Mouse (Mus musculus) ES-E14 (cell line): ENCODE measurements around the gene Sned1.

Experiments
- CHD2 ChIP-seq: IDR thresholded peaks from 2 replicates; pipeline ENCODE4 v1.6.1; 2014; ENCODE audit warnings: mild to moderate bottlenecking, low read depth, low read length, inconsistent platforms
- HCFC1 ChIP-seq: IDR thresholded peaks from 2 replicates; pipeline ENCODE4 v1.6.1; 2012; ENCODE audit warnings: low read length, inconsistent platforms, borderline replicate concordance; ENCODE audit not compliant: insufficient read depth
- MAFK ChIP-seq: IDR thresholded peaks from 2 replicates; pipeline ENCODE4 v1.6.1; 2014; ENCODE audit warnings: mild to moderate bottlenecking, low read depth, low read length, inconsistent platforms; ENCODE audit not compliant: insufficient read depth
- ZC3H11A ChIP-seq: IDR thresholded peaks from 2 replicates; pipeline ENCODE4 v1.6.1; 2012; ENCODE audit warnings: low read depth, mild to moderate bottlenecking, inconsistent platforms, low read length, borderline replicate concordance

GRCm38 (mm10) chr1:93334621-93335020, 99.0 kb downstream of the Sned1 start:
- TF ChIP-seq HCFC1 = no peak
- TF ChIP-seq ZC3H11A = no peak
- TF ChIP-seq MAFK = no peak
- TF ChIP-seq CHD2 = no peak
